6 mouse cellular contexts compared by ENCODE assay signal in genomic region chr6:47188596-47188995, GRCm38 (mm10).
A peak's percentile ranks its signal among the peaks of the same experiment; 100 is the strongest.
DNase-seq lines count a peak whose midpoint lies in the region; ATAC-seq and TF ChIP-seq lines count a peak whose summit lies in the region.
"Not testable (repeated sequence)": the region's sequence is repeated elsewhere in the genome, so short reads cannot be mapped to it uniquely, and the experiment has no call there.

No protein-coding gene starts in this region.

- dilution Hi-C loops in CH12.LX (cut with MboI; ENCODE audit: extremely low pct_ligation_motif_present, extremely low pct_unique_long_range_greater_than_20kb, low sequenced_read_pairs) = not testable (repeated sequence)

- not testable (repeated sequence) for ATAC-seq in liver, embryonic 12.5 days

- H3K4me2 ChIP-seq in CH12.LX (ENCODE audit: insufficient read depth, low read depth, poor library complexity, severe bottlenecking) = peak overlapping the region; percentile 89
- 0 out of 2 replicates have a peak overlapping the region, but pooled peaks have one; percentile 4 for H3K4me2 ChIP-seq in liver, embryonic 12.5 days

- not testable (repeated sequence) for H3K36me3 ChIP-seq in CH12.LX (replicated peaks in 1 of 2; ENCODE audit: control insufficient read depth in 1 of 2, insufficient read depth in 1 of 2, low read length in 1 of 2); ES-Bruce4 (ENCODE audit: control insufficient read depth, insufficient read depth, low read length, poor library complexity, severe bottlenecking); erythroblast, embryonic 14.5 days (ENCODE audit: control insufficient read depth); liver, embryonic 12.5 days
- peaks cover 11% of the 10 kb centered on the region for H3K36me3 ChIP-seq in ES-E14 (ENCODE audit: control insufficient read depth, insufficient read depth, low read length, poor library complexity, severe bottlenecking)

- DNase-seq in CH12.LX (ENCODE audit: extremely low read depth); ES-E14 (ENCODE audit: low read depth, low spot score): not testable (repeated sequence)
- peak; percentile 87 for DNase-seq in R1 (ENCODE audit: low read depth, low spot score)

- H3K27ac ChIP-seq in CH12.LX (ENCODE audit: insufficient read depth, low read depth) = peak overlapping the region; percentile 9; the same call in 1 of the 2 replicates
- peak overlapping the region; percentile 80 for H3K27ac ChIP-seq in ES-Bruce4 (ENCODE audit: insufficient read depth, low read length)
- peak overlapping the region; percentile 87 for H3K27ac ChIP-seq in ES-E14 (ENCODE audit: insufficient read depth, low read depth, low read length, poor library complexity, severe bottlenecking)
- not testable (repeated sequence) for H3K27ac ChIP-seq in liver, embryonic 12.5 days

- TF ChIP-seq CTCF in CH12.LX (conservative IDR thresholded peaks at IDR 0.05 in 1 of 2, IDR thresholded peaks at IDR 0.05 in 1 of 2; ENCODE audit: low read depth in 2 of 2, low read length in 2 of 2); ES-Bruce4 (IDR thresholded peaks at IDR 0.05; ENCODE audit: low read depth, low read length): not testable (repeated sequence)

- H3K4me3 ChIP-seq in CH12.LX (replicated peaks in 1 of 3; ENCODE audit: low read depth in 2 of 3, low read length in 2 of 3, poor library complexity in 1 of 3) (peak overlapping the region; percentile 32 to 44 (median 42)), ES-Bruce4 (ENCODE audit: low read depth, low read length) (peak overlapping the region; percentile 25), ES-E14 (ENCODE audit: insufficient read depth in 1 of 2, low read depth in 1 of 2, low read length in 2 of 2, poor library complexity in 1 of 2, severe bottlenecking in 1 of 2) (peak overlapping the region; percentile 32 to 55; a peak in 2 of 4 replicates)
- H3K4me3 ChIP-seq in erythroblast, embryonic 14.5 days (replicated peaks) = peak overlapping the region; percentile 40
- not testable (repeated sequence) for H3K4me3 ChIP-seq in liver, embryonic 12.5 days

- not testable (repeated sequence) for TF ChIP-seq POLR2A in CH12.LX (IDR thresholded peaks at IDR 0.05; ENCODE audit: low read depth, low read length); ES-Bruce4 (IDR thresholded peaks at IDR 0.05; ENCODE audit: insufficient read depth, low read length)

- not testable (repeated sequence) for TF ChIP-seq EP300 in CH12.LX (IDR thresholded peaks at IDR 0.05; ENCODE audit: low read length); ES-Bruce4 (IDR thresholded peaks at IDR 0.05; ENCODE audit: insufficient read depth, low read depth, low read length)

- peak overlapping the region; percentile 7; the same call in 1 of the 2 replicates for H3K9ac ChIP-seq in CH12.LX (ENCODE audit: insufficient read depth, low read depth)
- H3K9ac ChIP-seq in ES-Bruce4 (ENCODE audit: low read depth, poor library complexity, severe bottlenecking) = peak overlapping the region; percentile 60
- peak overlapping the region; percentile 66 for H3K9ac ChIP-seq in ES-E14 (ENCODE audit: insufficient read depth, low read depth, low read length, poor library complexity, severe bottlenecking)
- not testable (repeated sequence) for H3K9ac ChIP-seq in liver, embryonic 12.5 days

- WGBS in liver, embryonic 12.5 days (ENCODE audit: insufficient replicate concordance) = 59% methylated on average over 6 of the region's 6 CpGs

- in situ Hi-C loops in CH12.LX (cut with MboI; ENCODE audit: low pct_ligation_motif_present, low pct_unique_long_range_greater_than_20kb, low sequenced_read_pairs); ES-E14 (cut with MboI; ENCODE audit: low sequenced_read_pairs in 2 of 2, unreplicated experiment in 2 of 2): not testable (repeated sequence)

- TF ChIP-seq RAD21 in CH12.LX (IDR thresholded peaks at IDR 0.05; ENCODE audit: low read depth, low read length) = not testable (repeated sequence)

- not testable (repeated sequence) for H3K9me3 ChIP-seq in CH12.LX (replicated peaks; ENCODE audit: low read length); ES-Bruce4 (replicated peaks; ENCODE audit: control insufficient read depth, insufficient read depth, low read length, poor library complexity, severe bottlenecking); ES-E14 (ENCODE audit: control insufficient read depth, insufficient read depth, low read depth, low read length); erythroblast, embryonic 14.5 days (ENCODE audit: control insufficient read depth, low read length); liver, embryonic 12.5 days (replicated peaks)

- not testable (repeated sequence) for H3K27me3 ChIP-seq in CH12.LX (replicated peaks); ES-Bruce4 (ENCODE audit: control insufficient read depth, insufficient read depth, low read length, poor library complexity, severe bottlenecking); erythroblast, embryonic 14.5 days (ENCODE audit: control insufficient read depth); liver, embryonic 12.5 days (replicated peaks)

- H3K79me2 ChIP-seq in CH12.LX (replicated peaks; ENCODE audit: control insufficient read depth, extremely low read depth, insufficient read depth, poor library complexity, severe bottlenecking) = not testable (repeated sequence)

- not testable (repeated sequence) for H3K4me1 ChIP-seq in CH12.LX (ENCODE audit: control insufficient read depth in 1 of 2, insufficient read depth in 2 of 2); ES-Bruce4 (ENCODE audit: control insufficient read depth, insufficient read depth, low read length); ES-E14 (ENCODE audit: control insufficient read depth in 2 of 2, insufficient read depth in 2 of 2, low read length in 2 of 2, poor library complexity in 1 of 2)
- H3K4me1 ChIP-seq in erythroblast, embryonic 14.5 days (ENCODE audit: control insufficient read depth) = peaks cover 20% of the 10 kb centered on the region
- peaks cover 16% of the 10 kb centered on the region for H3K4me1 ChIP-seq in liver, embryonic 12.5 days
